Mouse (Mus musculus): ENCODE data around the gene Aagab. TPM values are rescaled to one million over a fixed set of nuclear protein-coding genes. Genes with fewer than 3 reads are reported as not detected.

Aagab gene
- total RNA-seq (2021) = 10 to 100 TPM; 10.8 to 13.4 TPM
- long read RNA-seq, experiment 1, full-length matches to known transcripts = 36 of 55 reads
- long read RNA-seq, experiment 1, partial matches to known transcripts = 1 of 55 reads
- long read RNA-seq, experiment 1, other reads (novel, unspliced or antisense) = 18 of 55 reads
- long read RNA-seq, experiment 2, full-length matches to known transcripts = 29 of 57 reads
- long read RNA-seq, experiment 2, partial matches to known transcripts = 4 of 57 reads
- long read RNA-seq, experiment 2, other reads (novel, unspliced or antisense) = 24 of 57 reads

GRCm38 (mm10) chr9:63602043-63602939, at the start of gene Aagab, which contains the start of gene Iqch:
Aagab (plus strand) TSS chr9:63602660.
Iqch (minus strand) TSS chr9:63602493.
- peak; percentile 92 to 95 for DNase-seq (ENCODE audit: low spot score in 2 of 2)

GRCm38 (mm10) chr9:63553628-63554027, 48.8 kb upstream of the Aagab start:
- DNase-seq (ENCODE audit: low spot score in 2 of 2) = no peak

GRCm38 (mm10) chr9:63555460-63555990, 46.9 kb upstream of the Aagab start:
- DNase-seq (ENCODE audit: low spot score in 2 of 2) = no peak

- no peak for DNase-seq (ENCODE audit: low spot score in 2 of 2)
These were observed 46.1 kb upstream of the Aagab start for GRCm38 (mm10) chr9:63556316-63556715.

- no peak for DNase-seq (ENCODE audit: low spot score in 2 of 2)
These were observed 45.5 kb upstream of the Aagab start for GRCm38 (mm10) chr9:63556933-63557332.

GRCm38 (mm10) chr9:63561931-63562330, 40.5 kb upstream of the Aagab start:
- no peak for DNase-seq (ENCODE audit: low spot score in 2 of 2)

GRCm38 (mm10) chr9:63563436-63563835, 39.0 kb upstream of the Aagab start:
- no peak for DNase-seq (ENCODE audit: low spot score in 2 of 2)

- no peak for DNase-seq (ENCODE audit: low spot score in 2 of 2)
These were observed 34.1 kb upstream of the Aagab start for GRCm38 (mm10) chr9:63568314-63568713.

- DNase-seq (ENCODE audit: low spot score in 2 of 2) = peak in 1 of 2 experiments; percentile 43
These were observed 33.7 kb upstream of the Aagab start for GRCm38 (mm10) chr9:63568808-63569207.

- DNase-seq (ENCODE audit: low spot score in 2 of 2) = no peak
These were observed 30.6 kb upstream of the Aagab start for GRCm38 (mm10) chr9:63571895-63572294.

- DNase-seq (ENCODE audit: low spot score in 2 of 2) = no peak
These were observed 29.6 kb upstream of the Aagab start for GRCm38 (mm10) chr9:63572874-63573273.

- no peak for DNase-seq (ENCODE audit: low spot score in 2 of 2)
These were observed 25.0 kb upstream of the Aagab start for GRCm38 (mm10) chr9:63577469-63577868.

- DNase-seq (ENCODE audit: low spot score in 2 of 2) = no peak
These were observed 22.8 kb upstream of the Aagab start for GRCm38 (mm10) chr9:63579644-63580043.

GRCm38 (mm10) chr9:63580046-63580445, 22.4 kb upstream of the Aagab start:
- no peak for DNase-seq (ENCODE audit: low spot score in 2 of 2)

- DNase-seq (ENCODE audit: low spot score in 2 of 2) = no peak
These were observed 20.7 kb upstream of the Aagab start for GRCm38 (mm10) chr9:63581778-63582177.

- DNase-seq (ENCODE audit: low spot score in 2 of 2) = no peak
These were observed 17.2 kb upstream of the Aagab start for GRCm38 (mm10) chr9:63585251-63585650.

- DNase-seq (ENCODE audit: low spot score in 2 of 2) = no peak
These were observed 13.3 kb upstream of the Aagab start for GRCm38 (mm10) chr9:63589209-63589608.

- no peak for DNase-seq (ENCODE audit: low spot score in 2 of 2)
These were observed 11.9 kb upstream of the Aagab start for GRCm38 (mm10) chr9:63590592-63590991.

- no peak for DNase-seq (ENCODE audit: low spot score in 2 of 2)
These were observed 10.7 kb upstream of the Aagab start for GRCm38 (mm10) chr9:63591661-63592256.

- no peak for DNase-seq (ENCODE audit: low spot score in 2 of 2)
These were observed 7.4 kb upstream of the Aagab start for GRCm38 (mm10) chr9:63595032-63595431.

- DNase-seq (ENCODE audit: low spot score in 2 of 2) = no peak
These were observed 6.8 kb upstream of the Aagab start for GRCm38 (mm10) chr9:63595652-63596051.

GRCm38 (mm10) chr9:63596660-63597059, 5.8 kb upstream of the Aagab start:
- no peak for DNase-seq (ENCODE audit: low spot score in 2 of 2)
